Mouse (Mus musculus) CD4-positive, CD25-positive, alpha-beta regulatory T cell, adult 2 months (primary cell): Measurements from ENCODE around the gene Dcun1d4.

Experiments used
- DNase-seq: peaks from one replicate; pipeline ENCODE4 v3.0.0-alpha.2; 2012; ENCODE audit warnings: low read depth, low spot score

The Dcun1d4 gene

DNA sequence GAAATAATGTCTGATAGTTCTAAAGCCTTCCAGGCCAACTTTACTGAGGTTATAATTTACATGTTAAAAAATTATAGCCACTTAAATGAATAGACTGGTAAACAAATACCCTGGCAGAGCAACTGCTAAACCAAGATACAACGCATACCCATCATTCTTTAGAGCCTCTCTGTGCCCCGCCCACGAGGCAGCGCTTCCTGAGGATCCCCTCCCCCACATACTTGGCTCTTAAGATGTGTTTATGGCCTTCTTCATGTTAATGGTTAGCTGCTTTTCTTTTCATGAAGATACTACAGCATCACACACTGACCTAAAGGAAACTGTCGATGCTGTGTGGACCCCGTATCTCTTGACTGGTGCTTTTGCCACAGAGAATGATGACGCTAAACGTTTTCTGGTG is 17.8 kb downstream of the Dcun1d4 start:
- DNase-seq, result no peak

DNA sequence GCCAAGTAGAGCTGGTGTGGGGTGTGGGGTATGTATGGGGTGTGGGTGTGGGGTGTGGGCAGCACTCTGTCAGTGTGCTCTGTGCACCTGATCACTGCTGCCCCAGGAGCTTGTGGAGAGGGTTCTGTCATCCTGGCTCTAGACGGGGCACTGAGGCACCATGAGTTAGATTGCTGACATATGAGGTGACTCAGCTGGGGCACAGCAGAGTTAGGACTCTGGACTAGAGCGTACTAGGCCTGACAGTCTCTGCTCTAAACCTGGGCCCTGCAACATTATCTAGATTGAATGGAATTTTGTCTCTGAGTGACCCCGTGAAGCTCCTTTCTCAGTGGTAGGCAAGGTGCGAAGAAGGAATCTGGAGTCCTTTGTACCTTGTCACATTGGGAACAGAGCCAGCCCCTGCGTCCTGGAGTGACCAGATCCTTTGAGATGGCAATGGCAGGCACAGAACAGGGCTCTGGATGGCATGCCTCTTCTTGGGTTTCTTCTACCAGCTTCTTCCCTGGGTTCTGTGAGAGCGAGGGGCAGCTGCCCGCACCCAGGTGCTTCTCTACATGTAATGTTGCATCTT is 20.2 kb downstream of the Dcun1d4 start:
- no peak for DNase-seq

DNA sequence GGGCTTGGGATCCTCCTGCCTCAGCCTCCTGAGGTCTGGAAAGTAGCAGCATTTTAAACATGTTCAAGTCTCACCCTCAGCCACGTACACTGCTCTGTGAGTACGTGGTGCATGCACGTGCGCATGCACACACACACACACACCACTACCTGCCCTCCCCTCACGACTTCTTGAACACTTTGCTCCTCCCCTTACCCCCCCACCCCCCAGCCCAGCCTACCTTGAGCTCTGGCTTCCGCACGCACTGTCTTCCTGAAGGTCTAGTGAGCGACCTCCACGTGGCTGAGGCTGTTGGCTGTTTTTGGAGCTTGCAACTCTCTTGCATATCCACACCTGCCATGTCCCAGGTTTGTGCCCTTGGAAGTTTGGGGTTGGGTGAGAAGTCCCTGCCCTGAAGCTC is 21.6 kb downstream of the Dcun1d4 start:
- DNase-seq, result no peak

GRCm38 (mm10) chr5:73503015-73503757 is 22.4 kb downstream of the Dcun1d4 start:
- no peak for DNase-seq

DNA sequence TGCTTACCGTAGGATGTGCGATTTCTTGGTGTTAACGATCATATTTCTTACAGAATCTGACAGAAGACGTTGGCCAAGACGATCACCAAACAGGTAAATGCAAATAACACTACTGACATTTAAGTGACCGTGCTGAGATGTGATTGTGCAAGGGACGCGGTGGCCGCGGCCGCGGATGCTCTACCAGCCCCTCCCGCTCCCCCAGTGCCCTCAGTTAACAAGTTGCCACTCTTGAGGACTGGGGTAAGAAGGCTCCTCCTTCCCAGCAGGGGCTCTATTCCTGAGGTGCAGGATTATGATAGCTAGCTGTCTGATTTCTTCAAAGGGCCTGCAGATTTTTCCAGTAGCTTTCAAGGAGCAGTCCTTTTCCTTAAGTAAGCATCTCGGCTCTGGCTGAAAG is 30.3 kb downstream of the Dcun1d4 start:
- no peak for DNase-seq

DNA sequence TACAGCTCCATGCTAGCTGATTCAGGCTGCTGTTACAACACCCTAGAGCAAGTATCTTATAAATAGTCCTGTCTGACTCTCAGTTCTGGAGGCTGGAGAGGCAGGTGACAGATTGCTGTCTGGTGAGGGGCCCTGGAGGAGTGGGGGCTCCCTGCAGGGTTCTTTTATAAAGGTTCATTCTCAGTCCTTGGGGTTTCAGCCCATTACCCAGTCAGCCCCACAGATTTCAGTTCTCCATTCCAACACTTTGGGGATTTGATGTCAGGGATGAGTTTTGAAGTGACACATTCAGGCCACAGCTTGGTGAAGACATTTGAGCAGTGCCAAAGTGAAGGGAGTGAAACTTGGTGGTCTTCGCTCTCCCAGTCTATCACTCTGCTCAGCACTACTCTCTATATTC is 31.4 kb downstream of the Dcun1d4 start:
- no peak for DNase-seq

GRCm38 (mm10) chr5:73512661-73513060 is 31.9 kb downstream of the Dcun1d4 start:
- no peak for DNase-seq

DNA sequence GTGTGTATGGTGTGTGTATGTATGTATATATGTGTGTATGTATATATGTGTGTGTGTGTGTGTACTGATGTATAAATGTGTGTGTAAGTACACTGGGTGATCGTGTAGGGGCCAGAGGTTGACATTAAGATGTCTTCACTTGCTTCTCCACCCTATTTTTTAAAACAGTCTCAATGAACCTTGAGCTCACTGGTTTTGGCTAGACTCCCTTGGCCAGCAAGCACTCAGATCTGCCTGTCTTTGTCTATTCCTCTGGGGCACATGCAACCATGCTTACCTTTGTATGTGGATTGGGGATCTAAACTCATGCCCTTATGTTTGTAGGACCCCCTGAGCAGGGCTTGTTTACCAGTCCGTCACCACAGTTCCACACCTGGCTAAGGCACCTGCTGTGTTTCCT is 33.4 kb downstream of the Dcun1d4 start:
- DNase-seq, result no peak

GRCm38 (mm10) chr5:73517299-73517698 is 36.5 kb downstream of the Dcun1d4 start:
- DNase-seq, result no peak

- no peak for DNase-seq
Observed at GRCm38 (mm10) chr5:73518424-73519211, 37.8 kb downstream of the Dcun1d4 start.

- no peak for DNase-seq
Observed at GRCm38 (mm10) chr5:73520787-73521186, 40.0 kb downstream of the Dcun1d4 start.

- DNase-seq, result no peak
Observed at GRCm38 (mm10) chr5:73523227-73523626, 42.4 kb downstream of the Dcun1d4 start.

- no peak for DNase-seq
Observed at GRCm38 (mm10) chr5:73524300-73525000, 43.6 kb downstream of the Dcun1d4 start.

DNA sequence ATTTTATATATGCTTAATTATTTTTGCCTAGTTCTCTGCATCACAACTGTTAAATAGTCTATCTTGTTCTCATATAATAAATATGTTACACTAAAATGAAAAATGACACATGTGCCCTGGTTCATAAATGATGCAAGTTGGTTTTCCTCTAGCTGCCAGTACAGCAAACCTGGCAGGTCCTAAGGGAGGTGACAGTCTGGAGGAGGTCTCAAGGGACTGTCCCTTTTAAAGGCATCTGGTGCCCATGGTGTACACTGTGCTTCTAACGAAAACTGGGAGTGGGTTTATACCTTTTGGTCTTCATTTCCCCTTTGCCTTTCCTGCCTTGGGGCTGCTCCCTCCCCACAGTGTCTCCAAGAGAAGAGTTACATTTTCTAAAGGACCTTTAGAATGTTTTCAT is 51.4 kb downstream of the Dcun1d4 start:
- no peak for DNase-seq

DNA sequence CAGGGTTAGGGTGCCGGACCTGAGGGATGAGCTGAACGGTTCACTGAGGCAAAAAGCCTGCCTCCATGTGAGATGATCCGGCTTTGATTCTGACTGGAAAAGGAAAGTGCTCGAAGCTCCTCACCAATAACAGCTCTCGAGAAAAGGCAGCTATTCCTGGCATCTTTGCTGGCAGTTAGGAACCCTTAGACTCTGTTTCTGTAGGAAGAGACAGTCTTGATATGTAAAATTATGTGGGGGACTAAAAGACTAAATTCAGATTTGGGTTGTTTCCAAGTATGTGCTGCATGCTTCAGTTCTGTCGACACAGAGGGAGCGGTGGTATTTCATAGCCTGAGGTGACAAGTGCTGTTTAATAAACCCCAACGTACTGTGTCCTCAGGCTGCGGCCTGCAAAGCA is 52.1 kb downstream of the Dcun1d4 start:
- no peak for DNase-seq

GRCm38 (mm10) chr5:73537669-73538068 is 56.9 kb downstream of the Dcun1d4 start:
- no peak for DNase-seq

DNA sequence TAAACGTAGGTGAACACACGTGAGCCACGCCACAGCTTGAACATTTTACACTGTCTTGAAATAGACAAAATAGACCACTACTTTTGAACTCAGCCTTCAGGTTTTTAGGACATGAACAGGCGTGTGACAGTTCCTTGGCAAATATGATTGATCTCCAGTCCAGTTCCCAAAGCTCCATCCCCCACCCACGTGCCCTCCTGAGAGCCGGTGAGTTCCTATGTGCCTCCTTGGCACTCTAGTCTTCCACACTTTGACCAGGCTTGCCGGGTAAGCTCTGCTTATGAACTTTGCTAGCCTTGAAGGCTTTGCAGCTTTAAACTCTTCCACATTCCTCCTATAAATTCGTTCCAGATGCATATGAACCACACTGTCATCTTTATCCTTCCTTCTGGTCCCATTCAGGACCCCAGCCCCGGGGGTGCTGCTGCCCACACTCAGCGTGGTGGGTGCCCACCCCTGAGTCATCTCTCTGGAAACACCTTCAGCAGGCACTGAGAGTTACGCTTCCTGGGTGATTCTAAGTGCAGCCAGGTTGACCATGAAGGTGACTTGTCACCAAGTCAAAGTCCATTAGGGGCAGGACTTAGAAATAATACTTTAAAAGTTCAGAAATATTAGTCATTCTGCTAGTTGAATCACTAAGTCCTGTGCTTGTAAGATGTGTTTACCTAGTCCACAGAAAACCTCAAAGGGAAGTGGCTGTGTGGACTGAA is 57.9 kb downstream of the Dcun1d4 start:
- DNase-seq, result no peak

DNA sequence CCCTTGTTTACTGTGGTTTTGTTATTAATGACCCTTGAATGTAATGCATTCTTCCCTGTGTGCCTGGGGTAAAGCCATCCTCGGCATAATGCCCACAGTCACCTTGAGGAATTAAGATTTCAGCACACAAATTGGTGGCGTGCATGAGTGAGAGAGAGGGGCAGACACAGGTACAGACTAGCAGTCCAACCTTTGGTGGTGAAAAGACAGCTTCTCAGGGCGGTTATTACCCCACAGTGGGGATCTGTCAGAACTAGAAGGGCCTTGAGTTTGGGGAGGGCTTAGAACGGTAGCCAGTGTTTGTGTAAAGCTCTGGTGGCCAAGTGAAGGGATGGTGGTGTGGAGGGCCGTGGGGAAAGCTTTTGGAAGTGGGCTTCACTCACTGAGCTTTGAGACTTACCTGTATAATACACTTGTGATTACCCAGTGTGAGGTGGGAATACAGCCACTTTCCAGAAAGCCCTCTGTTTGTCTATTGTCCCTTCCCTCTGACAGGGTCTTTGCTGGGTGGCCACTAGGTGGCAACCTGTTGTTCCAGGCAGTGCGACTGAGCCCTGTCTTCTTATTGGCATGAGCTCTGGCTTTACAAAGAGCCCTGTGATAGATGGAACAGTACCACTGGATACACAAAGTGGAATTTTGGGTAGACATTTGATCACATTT is 59.2 kb downstream of the Dcun1d4 start:
- DNase-seq, result peak; percentile 62

GRCm38 (mm10) chr5:73540511-73540871 is 59.7 kb downstream of the Dcun1d4 start:
- DNase-seq, result no peak

DNA sequence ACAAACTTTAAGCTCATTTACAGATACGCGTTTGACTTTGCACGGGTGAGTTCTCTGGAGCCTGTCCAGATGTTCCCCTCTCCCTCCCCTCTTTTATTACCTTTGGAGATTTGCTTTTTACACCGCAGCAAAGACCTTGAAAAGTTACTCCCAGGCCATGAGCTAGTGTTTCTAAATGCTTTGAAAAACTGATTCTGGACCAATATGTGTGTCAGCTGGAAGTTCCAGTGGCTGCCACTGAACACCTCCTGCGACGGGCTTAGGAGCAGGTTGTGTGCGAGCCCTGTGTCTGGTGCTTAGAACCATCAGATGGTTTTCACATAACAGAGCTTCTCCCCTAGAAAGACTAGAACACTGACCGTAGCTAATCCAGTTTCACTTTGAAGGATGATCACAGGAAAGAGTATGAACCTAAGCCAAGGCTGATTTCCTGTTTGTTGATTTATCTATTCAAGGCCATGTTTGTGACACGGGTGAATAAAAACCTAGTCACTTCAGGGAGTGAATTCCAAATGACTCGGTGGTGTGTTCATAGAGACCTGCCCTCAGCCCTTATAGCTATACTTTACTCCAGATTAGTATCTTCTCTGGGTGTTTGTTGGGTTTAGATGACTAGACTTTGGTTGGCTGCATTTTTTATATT is 63.4 kb downstream of the Dcun1d4 start:
- no peak for DNase-seq

- DNase-seq, result no peak
Observed at GRCm38 (mm10) chr5:73545641-73546040, 64.8 kb downstream of the Dcun1d4 start.
